Mouse (Mus musculus) hindbrain, embryonic 11.5 days (tissue): ENCODE measurements around the gene Pde4d. TPM values are rescaled to one million over a fixed set of nuclear protein-coding genes. Genes with fewer than 3 reads are reported as not detected.

Source experiments
- ATAC-seq: fragments of 200-750 bp; cut with Nextera tagmentation; 2 replicates; pipeline ENCODE4 v1.8.0; 2017; ENCODE audit warnings: mild to moderate bottlenecking, moderate TSS enrichment, moderate library complexity; ENCODE audit not compliant: low FRiP score
- DNase-seq: peaks from one replicate; pipeline ENCODE4 v3.0.0-alpha.2; 2015; ENCODE audit warnings: low spot score
- H3K27ac ChIP-seq: fragments of 300-500 bp; sonication (generic); 2 replicates; pipeline ENCODE4 v1.5.1; 2014; ENCODE audit warnings: mild to moderate bottlenecking, low read depth, low read length
- H3K27me3 ChIP-seq: fragments of 300-500 bp; sonication (generic); 2 replicates; pipeline ENCODE4 v1.6.1; 2014; ENCODE audit warnings: mild to moderate bottlenecking, low read length, moderate library complexity, mixed read lengths; ENCODE audit not compliant: control insufficient read depth, insufficient read depth
- H3K36me3 ChIP-seq: fragments of 300-500 bp; sonication (generic); 2 replicates; pipeline ENCODE4 v1.6.1; 2014; ENCODE audit warnings: mild to moderate bottlenecking, low read length, moderate library complexity, mixed read lengths; ENCODE audit not compliant: control insufficient read depth, insufficient read depth
- H3K4me1 ChIP-seq: fragments of 300-500 bp; sonication (generic); replicated peaks from 2 replicates; pipeline ENCODE4 v1.6.1; 2014; ENCODE audit warnings: low read length, mixed read lengths; ENCODE audit not compliant: control insufficient read depth, insufficient read depth
- H3K4me2 ChIP-seq: fragments of 300-500 bp; sonication (generic); replicated peaks from 2 replicates; pipeline ENCODE4 v1.6.1; 2014; ENCODE audit warnings: mild to moderate bottlenecking, low read depth, low read length
- H3K4me3 ChIP-seq: fragments of 300-500 bp; sonication (generic); 2 replicates; pipeline ENCODE4 v1.5.1; 2014; ENCODE audit warnings: low read depth, low read length
- H3K9ac ChIP-seq: fragments of 300-500 bp; sonication (generic); 2 replicates; pipeline ENCODE4 v1.6.1; 2014; ENCODE audit warnings: low read depth, low read length
- H3K9me3 ChIP-seq: fragments of 300-500 bp; sonication (generic); 2 replicates; pipeline ENCODE4 v1.6.1; 2016; ENCODE audit warnings: low read length; ENCODE audit not compliant: control insufficient read depth
- WGBS: fragments of 180-500 bp; shearing (Covaris S2); extraction: QIAGEN DNeasy Blood & Tissue Kit; methylation state at CpG from one replicate; pipeline ENCODE4 v1.1.7; 2014; 5-methylcytosine and 5-hydroxymethylcytosine counted together
- polyA plus RNA-seq: library from polyadenylated mRNA; unstranded; fragments of >200 nt; fragmentation: Nextera tagmentation; extraction: Ambion mirVana; gene quantifications from 2 replicates; pipeline ENCODE4 v1.2.1, GENCODE M21; 2014

Pde4d gene
- polyA plus RNA-seq, 1 experiment from 2014 or later, result 18.3 TPM

- WGBS, result 86% methylated on average over 4 of the region's 4 CpGs
- H3K4me1 ChIP-seq, result no peaks in the 10 kb centered on the region
- DNase-seq, result no peak
- H3K9me3 ChIP-seq, result no peaks in the 10 kb centered on the region
- H3K36me3 ChIP-seq, result no peaks in the 10 kb centered on the region
- no peaks in the 10 kb centered on the region for H3K27me3 ChIP-seq
- H3K4me2 ChIP-seq, result no peak overlapping the region
- no peak overlapping the region for H3K4me3 ChIP-seq
- H3K27ac ChIP-seq, result no peak overlapping the region
- H3K9ac ChIP-seq, result no peak overlapping the region
- no peak for ATAC-seq
Observed at GRCm38 (mm10) chr13:109560261-109560660, 1110.5 kb downstream of the Pde4d start.

GRCm38 (mm10) chr13:109568638-109569468, 1119.1 kb downstream of the Pde4d start:
- H3K27ac ChIP-seq, result no peak overlapping the region
- H3K36me3 ChIP-seq, result no peaks in the 10 kb centered on the region
- no peaks in the 10 kb centered on the region for H3K27me3 ChIP-seq
- DNase-seq (no peak), ATAC-seq (peak; percentile 17; the same call in 1 of the 2 replicates)
- no peak overlapping the region for H3K9ac ChIP-seq
- H3K9me3 ChIP-seq, result no peaks in the 10 kb centered on the region
- no peaks in the 10 kb centered on the region for H3K4me1 ChIP-seq
- 88% methylated on average over 20 of the region's 20 CpGs for WGBS
- no peak overlapping the region for H3K4me3 ChIP-seq
- H3K4me2 ChIP-seq, result no peak overlapping the region

DNA sequence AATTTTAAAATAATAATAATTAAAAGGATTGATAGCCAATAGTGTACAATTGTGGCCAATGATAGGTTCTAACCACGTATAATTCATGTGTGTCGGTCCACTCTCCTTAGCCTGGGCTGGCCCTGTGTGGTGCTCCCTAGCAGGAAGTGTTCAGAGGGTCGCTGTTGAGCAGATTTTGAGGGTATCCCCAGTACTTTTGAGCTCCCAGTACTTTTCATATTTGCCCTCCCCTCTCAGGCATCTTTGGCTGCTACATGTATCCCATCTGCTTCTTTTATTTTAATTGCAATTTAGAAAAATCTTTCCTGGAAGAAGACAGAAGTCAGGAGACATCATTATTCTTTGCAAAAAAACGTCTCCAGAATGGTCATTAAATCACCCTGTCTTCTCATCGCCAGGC, 1119.7 kb downstream of the Pde4d start:
- Histone ChIP-seq H3K4me2 (no peak overlapping the region), H3K4me1 (no peaks in the 10 kb centered on the region), H3K9me3 (no peaks in the 10 kb centered on the region), H3K27ac (no peak overlapping the region), H3K36me3 (no peaks in the 10 kb centered on the region), H3K27me3 (no peaks in the 10 kb centered on the region), H3K9ac (no peak overlapping the region), H3K4me3 (no peak overlapping the region)
- no peak for DNase-seq
- ATAC-seq, result no peak
- 74% methylated on average over 5 of the region's 5 CpGs for whole genome bisulfite sequencing

- DNase-seq, result no peak
- ATAC-seq, result peak; percentile 45; the same call in 1 of the 2 replicates
- Histone ChIP-seq H3K27me3 (no peaks in the 10 kb centered on the region), H3K27ac (no peak overlapping the region), H3K9ac (no peak overlapping the region), H3K9me3 (no peaks in the 10 kb centered on the region), H3K4me1 (0 out of 2 replicates have a peak, but pooled peaks cover 3% of the 10 kb centered on the region), H3K4me3 (no peak overlapping the region), H3K36me3 (no peaks in the 10 kb centered on the region), H3K4me2 (no peak overlapping the region)
- 57% methylated on average over 1 of the region's 1 CpGs for WGBS
Observed at GRCm38 (mm10) chr13:109576725-109577124, 1127.0 kb downstream of the Pde4d start.

DNA sequence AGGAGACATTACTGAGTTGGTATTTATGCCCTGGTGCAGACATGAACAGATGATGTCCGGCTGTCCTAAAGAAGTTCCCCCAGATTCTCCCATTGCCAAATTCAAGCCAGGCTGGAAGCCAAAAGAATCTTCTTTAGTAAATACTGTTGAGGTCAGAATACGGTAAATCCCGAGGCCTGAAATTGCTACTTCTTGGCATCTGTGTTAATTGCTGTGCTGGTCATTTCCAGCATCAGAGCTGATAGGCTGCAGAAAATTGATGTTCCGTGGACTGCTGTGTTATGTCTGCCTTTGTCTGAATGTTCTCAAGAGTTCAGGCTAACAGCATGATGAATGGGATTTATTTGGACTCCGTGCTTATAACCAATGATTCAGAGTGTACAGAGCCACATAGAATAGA, 1127.7 kb downstream of the Pde4d start:
- Histone ChIP-seq H3K27ac (no peak overlapping the region), H3K9me3 (no peaks in the 10 kb centered on the region), H3K27me3 (no peaks in the 10 kb centered on the region), H3K9ac (no peak overlapping the region), H3K4me3 (no peak overlapping the region), H3K4me1 (0 out of 2 replicates have a peak, but pooled peaks cover 3% of the 10 kb centered on the region), H3K36me3 (no peaks in the 10 kb centered on the region), H3K4me2 (no peak overlapping the region)
- ATAC-seq, result no peak
- 76% methylated on average over 5 of the region's 5 CpGs for WGBS
- no peak for DNase-seq

- Histone ChIP-seq H3K9ac (no peak overlapping the region), H3K4me2 (no peak overlapping the region), H3K4me3 (no peak overlapping the region), H3K27me3 (no peaks in the 10 kb centered on the region), H3K4me1 (0 out of 2 replicates have a peak, but pooled peaks cover 3% of the 10 kb centered on the region), H3K9me3 (no peaks in the 10 kb centered on the region), H3K36me3 (no peaks in the 10 kb centered on the region), H3K27ac (no peak overlapping the region)
- WGBS, result 70% methylated on average over 4 of the region's 4 CpGs
- DNase-seq (no peak), ATAC-seq (no peak)
Observed at GRCm38 (mm10) chr13:109577901-109578300, 1128.2 kb downstream of the Pde4d start.

GRCm38 (mm10) chr13:109581284-109582070, 1131.7 kb downstream of the Pde4d start:
- DNase-seq, result no peak
- H3K27me3 ChIP-seq, result no peaks in the 10 kb centered on the region
- H3K27ac ChIP-seq, result no peak overlapping the region
- H3K9ac ChIP-seq, result no peak overlapping the region
- no peak for ATAC-seq
- no peaks in the 10 kb centered on the region for H3K9me3 ChIP-seq
- 0 out of 2 replicates have a peak, but pooled peaks cover 3% of the 10 kb centered on the region for H3K4me1 ChIP-seq
- H3K36me3 ChIP-seq, result no peaks in the 10 kb centered on the region
- no peak overlapping the region for H3K4me3 ChIP-seq
- H3K4me2 ChIP-seq, result no peak overlapping the region
- WGBS, result 86% methylated on average over 16 of the region's 16 CpGs

- no peak overlapping the region for H3K4me2 ChIP-seq
- no peak for DNase-seq
- 83% methylated on average over 4 of the region's 4 CpGs for WGBS
- H3K9ac ChIP-seq, result no peak overlapping the region
- no peaks in the 10 kb centered on the region for H3K27me3 ChIP-seq
- no peak for ATAC-seq
- no peaks in the 10 kb centered on the region for H3K9me3 ChIP-seq
- H3K27ac ChIP-seq, result no peak overlapping the region
- no peaks in the 10 kb centered on the region for H3K4me1 ChIP-seq
- H3K36me3 ChIP-seq, result no peaks in the 10 kb centered on the region
- no peak overlapping the region for H3K4me3 ChIP-seq
Observed at GRCm38 (mm10) chr13:109590048-109590447, 1140.3 kb downstream of the Pde4d start.
